Mouse (Mus musculus) spleen, adult 2 months (tissue): ENCODE data around the gene Pitpnm2.

ENCODE experiments used
- CTCF ChIP-seq: fragments of 200-500 bp; IDR thresholded peaks from 2 replicates; pipeline ENCODE4 v1.5.1; 2011; ENCODE audit warnings: mild to moderate bottlenecking, inconsistent platforms; ENCODE audit not compliant: insufficient read depth, insufficient read length, insufficient replicate concordance; ENCODE audit errors: extremely low read depth
- POLR2A ChIP-seq: fragments of 200-500 bp; IDR thresholded peaks from 2 replicates; pipeline ENCODE4 v1.6.1; 2011; ENCODE audit warnings: low read depth, low read length, inconsistent platforms

DNA sequence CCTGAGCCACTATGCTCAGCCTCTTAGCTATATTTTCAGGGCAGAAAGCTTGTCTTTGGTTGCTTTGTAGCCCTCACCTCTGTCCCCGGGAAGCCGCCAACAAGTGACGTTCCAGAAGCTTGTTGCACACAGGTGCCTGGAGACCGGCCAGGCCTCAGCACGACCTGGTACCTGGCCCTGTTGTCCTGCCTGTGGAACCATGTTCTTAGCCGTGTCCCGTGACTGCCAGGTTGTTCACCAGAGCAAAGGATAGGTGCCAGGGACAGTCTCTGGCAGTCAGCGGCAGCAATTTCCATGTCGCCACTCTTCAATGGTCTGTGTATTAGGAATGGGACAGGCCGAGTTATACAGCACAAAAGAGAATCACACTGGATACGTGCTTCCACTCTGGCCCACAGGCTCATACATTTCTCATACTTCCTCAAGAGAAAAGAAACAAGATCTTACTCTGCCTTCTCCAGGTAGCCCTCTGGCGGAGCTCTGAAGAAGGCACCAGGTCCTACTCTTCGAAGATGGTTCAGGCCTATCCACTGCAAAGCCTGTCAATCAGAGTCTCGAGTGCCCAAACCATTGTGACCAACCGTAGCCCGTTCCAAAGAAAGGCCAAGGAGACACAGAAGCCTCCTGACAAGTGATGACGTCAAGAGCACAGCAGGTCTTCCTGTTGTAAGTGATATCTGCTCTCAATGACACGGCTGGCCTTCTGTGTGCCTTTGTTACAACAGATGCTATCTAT, 39.1 kb downstream of the Pitpnm2 start:
- TF ChIP-seq POLR2A = no peak
- no peak for TF ChIP-seq CTCF
